Mouse (Mus musculus): ENCODE measurements at regions not wholly inside any gene's neighbourhood (a gene's known extent, or its start where the extent isn't known, plus 50 kb on each side); places are given as distances from the start of the nearest gene placed in this dataset.

GRCm38 (mm10) chr3:154410292-154410691, 79.8 kb upstream of the Lhx8 start:
- H3K4me2 ChIP-seq (ENCODE audit: insufficient read depth, low read depth, poor library complexity, severe bottlenecking), result no peak overlapping the region
- TF ChIP-seq ETS1 (conservative IDR thresholded peaks at IDR 0.05; ENCODE audit: low read depth, low read length), result no peak
- peak; percentile 95 for TF ChIP-seq MAFK (IDR thresholded peaks at IDR 0.05; ENCODE audit: insufficient replicate concordance, low read length)
- no peak overlapping the region for H3K4me3 ChIP-seq (replicated peaks in 1 of 3; ENCODE audit: low read depth in 2 of 3, low read length in 2 of 3, poor library complexity in 1 of 3)
- in situ Hi-C loops (cut with MboI; ENCODE audit: low pct_ligation_motif_present, low pct_unique_long_range_greater_than_20kb, low sequenced_read_pairs), result no loop called here
- peaks cover 4% of the 10 kb centered on the region for H3K9me3 ChIP-seq (replicated peaks; ENCODE audit: low read length)
- no peak overlapping the region for H3K27ac ChIP-seq (ENCODE audit: insufficient read depth, low read depth)
- no peaks in the 10 kb centered on the region for H3K27me3 ChIP-seq (replicated peaks)
- H3K4me1 ChIP-seq (ENCODE audit: control insufficient read depth in 1 of 2, insufficient read depth in 2 of 2), result peaks cover 0 to 7% of the 10 kb centered on the region in 2 experiments; a peak in 1 of 4 replicates
- dilution Hi-C loops (cut with MboI; ENCODE audit: extremely low pct_ligation_motif_present, extremely low pct_unique_long_range_greater_than_20kb, low sequenced_read_pairs), result no loop called here
- H3K9ac ChIP-seq (ENCODE audit: insufficient read depth, low read depth), result no peak overlapping the region
- DNase-seq (ENCODE audit: extremely low read depth), result no peak
- H3K79me2 ChIP-seq (replicated peaks; ENCODE audit: control insufficient read depth, extremely low read depth, insufficient read depth, poor library complexity, severe bottlenecking), result no peaks in the 10 kb centered on the region
- H3K36me3 ChIP-seq (replicated peaks in 1 of 2; ENCODE audit: control insufficient read depth in 1 of 2, insufficient read depth in 1 of 2, low read length in 1 of 2), result no peaks in the 10 kb centered on the region

- no peak for DNase-seq (ENCODE audit: extremely low read depth)
- H3K27me3 ChIP-seq (replicated peaks), result no peaks in the 10 kb centered on the region
- H3K27ac ChIP-seq (ENCODE audit: insufficient read depth, low read depth), result no peak overlapping the region
- no peaks in the 10 kb centered on the region for H3K4me1 ChIP-seq (ENCODE audit: control insufficient read depth in 1 of 2, insufficient read depth in 2 of 2)
- in situ Hi-C loops (cut with MboI; ENCODE audit: low pct_ligation_motif_present, low pct_unique_long_range_greater_than_20kb, low sequenced_read_pairs) (no loop called here), dilution Hi-C loops (cut with MboI; ENCODE audit: extremely low pct_ligation_motif_present, extremely low pct_unique_long_range_greater_than_20kb, low sequenced_read_pairs) (no loop called here)
- no peak for TF ChIP-seq CHD1 (IDR thresholded peaks at IDR 0.05; ENCODE audit: low read depth, low read length)
- no peak for TF ChIP-seq NRF1 (IDR thresholded peaks at IDR 0.05; ENCODE audit: low read depth, low read length)
- TF ChIP-seq USF1 (IDR thresholded peaks at IDR 0.05; ENCODE audit: low read depth, low read length), result no peak
- no peak for TF ChIP-seq MAZ (IDR thresholded peaks at IDR 0.05; ENCODE audit: low read depth, low read length)
- no peak for TF ChIP-seq USF2 (conservative IDR thresholded peaks at IDR 0.05; ENCODE audit: low read depth, low read length)
- TF ChIP-seq ZNF384 (IDR thresholded peaks at IDR 0.05; ENCODE audit: low read depth, low read length), result no peak
- no peak for TF ChIP-seq CTCF (conservative IDR thresholded peaks at IDR 0.05 in 1 of 2, IDR thresholded peaks at IDR 0.05 in 1 of 2; ENCODE audit: low read depth in 2 of 2, low read length in 2 of 2)
- no peak for TF ChIP-seq TCF12 (IDR thresholded peaks at IDR 0.05; ENCODE audit: low read depth, low read length)
- no peak for TF ChIP-seq TBP (conservative IDR thresholded peaks at IDR 0.05; ENCODE audit: low read depth, low read length)
- TF ChIP-seq MXI1 (IDR thresholded peaks at IDR 0.05; ENCODE audit: low read depth, low read length), result no peak
- TF ChIP-seq RCOR1 (conservative IDR thresholded peaks at IDR 0.05; ENCODE audit: low read depth, low read length), result no peak
- no peak for TF ChIP-seq PAX5 (IDR thresholded peaks at IDR 0.05; ENCODE audit: low read length)
- TF ChIP-seq RAD21 (IDR thresholded peaks at IDR 0.05; ENCODE audit: low read depth, low read length), result no peak
- no peaks in the 10 kb centered on the region for H3K9me3 ChIP-seq (replicated peaks; ENCODE audit: low read length)
- no peaks in the 10 kb centered on the region for H3K36me3 ChIP-seq (replicated peaks in 1 of 2; ENCODE audit: control insufficient read depth in 1 of 2, insufficient read depth in 1 of 2, low read length in 1 of 2)
- H3K4me2 ChIP-seq (ENCODE audit: insufficient read depth, low read depth, poor library complexity, severe bottlenecking), result no peak overlapping the region
- no peak overlapping the region for H3K4me3 ChIP-seq (replicated peaks in 1 of 3; ENCODE audit: low read depth in 2 of 3, low read length in 2 of 3, poor library complexity in 1 of 3)
- no peak overlapping the region for H3K9ac ChIP-seq (ENCODE audit: insufficient read depth, low read depth)
- no peaks in the 10 kb centered on the region for H3K79me2 ChIP-seq (replicated peaks; ENCODE audit: control insufficient read depth, extremely low read depth, insufficient read depth, poor library complexity, severe bottlenecking)
These were observed 71.6 kb upstream of the Lhx8 start for GRCm38 (mm10) chr3:154402081-154402480.

GRCm38 (mm10) chr3:154393626-154394025, 63.2 kb upstream of the Lhx8 start:
- no peak for DNase-seq (ENCODE audit: extremely low read depth)
- Histone ChIP-seq H3K4me1 (ENCODE audit: control insufficient read depth in 1 of 2, insufficient read depth in 2 of 2) (peaks cover 0 to 14% of the 10 kb centered on the region in 2 experiments; a peak in 2 of 4 replicates), H3K4me3 (replicated peaks in 1 of 3; ENCODE audit: low read depth in 2 of 3, low read length in 2 of 3, poor library complexity in 1 of 3) (no peak overlapping the region), H3K27me3 (replicated peaks) (no peaks in the 10 kb centered on the region), H3K79me2 (replicated peaks; ENCODE audit: control insufficient read depth, extremely low read depth, insufficient read depth, poor library complexity, severe bottlenecking) (no peaks in the 10 kb centered on the region), H3K27ac (ENCODE audit: insufficient read depth, low read depth) (no peak overlapping the region), H3K9ac (ENCODE audit: insufficient read depth, low read depth) (no peak overlapping the region), H3K36me3 (replicated peaks in 1 of 2; ENCODE audit: control insufficient read depth in 1 of 2, insufficient read depth in 1 of 2, low read length in 1 of 2) (no peaks in the 10 kb centered on the region), H3K9me3 (replicated peaks; ENCODE audit: low read length) (no peaks in the 10 kb centered on the region), H3K4me2 (ENCODE audit: insufficient read depth, low read depth, poor library complexity, severe bottlenecking) (no peak overlapping the region)
- in situ Hi-C loops (cut with MboI; ENCODE audit: low pct_ligation_motif_present, low pct_unique_long_range_greater_than_20kb, low sequenced_read_pairs) (no loop called here), dilution Hi-C loops (cut with MboI; ENCODE audit: extremely low pct_ligation_motif_present, extremely low pct_unique_long_range_greater_than_20kb, low sequenced_read_pairs) (no loop called here)
- no peak for TF ChIP-seq JUN (IDR thresholded peaks at IDR 0.05; ENCODE audit: insufficient read depth, low read depth, low read length)
- TF ChIP-seq ZMIZ1 (IDR thresholded peaks at IDR 0.05; ENCODE audit: low read depth, low read length), result no peak
- TF ChIP-seq PAX5 (IDR thresholded peaks at IDR 0.05; ENCODE audit: low read length), result no peak
- TF ChIP-seq NELFE (IDR thresholded peaks at IDR 0.05; ENCODE audit: low read depth, low read length), result no peak
- TF ChIP-seq NRF1 (IDR thresholded peaks at IDR 0.05; ENCODE audit: low read depth, low read length), result no peak
- no peak for TF ChIP-seq MYC (IDR thresholded peaks at IDR 0.05; ENCODE audit: low read depth, low read length)
- no peak for TF ChIP-seq ETS1 (conservative IDR thresholded peaks at IDR 0.05; ENCODE audit: low read depth, low read length)
- no peak for TF ChIP-seq CTCF (conservative IDR thresholded peaks at IDR 0.05 in 1 of 2, IDR thresholded peaks at IDR 0.05 in 1 of 2; ENCODE audit: low read depth in 2 of 2, low read length in 2 of 2)
- no peak for TF ChIP-seq SIN3A (IDR thresholded peaks at IDR 0.05; ENCODE audit: low read length)
- no peak for TF ChIP-seq MAZ (IDR thresholded peaks at IDR 0.05; ENCODE audit: low read depth, low read length)
- no peak for TF ChIP-seq TCF12 (IDR thresholded peaks at IDR 0.05; ENCODE audit: low read depth, low read length)
- no peak for TF ChIP-seq JUND (conservative IDR thresholded peaks at IDR 0.05; ENCODE audit: low read depth, low read length)
- no peak for TF ChIP-seq GABPA (IDR thresholded peaks at IDR 0.05; ENCODE audit: insufficient replicate concordance, low read depth, low read length)
- no peak for TF ChIP-seq MAX (IDR thresholded peaks at IDR 0.05; ENCODE audit: low read length)
- no peak for TF ChIP-seq MEF2A (IDR thresholded peaks at IDR 0.05; ENCODE audit: borderline replicate concordance, low read depth, low read length)
- TF ChIP-seq ZNF384 (IDR thresholded peaks at IDR 0.05; ENCODE audit: low read depth, low read length), result no peak
- no peak for TF ChIP-seq RCOR1 (conservative IDR thresholded peaks at IDR 0.05; ENCODE audit: low read depth, low read length)
- no peak for TF ChIP-seq RAD21 (IDR thresholded peaks at IDR 0.05; ENCODE audit: low read depth, low read length)
- TF ChIP-seq ZKSCAN1 (IDR thresholded peaks at IDR 0.05; ENCODE audit: borderline replicate concordance, low read depth, low read length), result no peak

Measured in CH12.LX (cell line).